Mouse (Mus musculus): ENCODE measurements around the gene Unc80. TPM values are rescaled to one million over a fixed set of nuclear protein-coding genes. Genes with fewer than 3 reads are reported as not detected.

Gene Unc80
- 0.05 and 0.18 TPM in 2 replicates for polyA plus RNA-seq (2014; fragmentation: Nextera tagmentation; extraction: Ambion mirVana)

DNA sequence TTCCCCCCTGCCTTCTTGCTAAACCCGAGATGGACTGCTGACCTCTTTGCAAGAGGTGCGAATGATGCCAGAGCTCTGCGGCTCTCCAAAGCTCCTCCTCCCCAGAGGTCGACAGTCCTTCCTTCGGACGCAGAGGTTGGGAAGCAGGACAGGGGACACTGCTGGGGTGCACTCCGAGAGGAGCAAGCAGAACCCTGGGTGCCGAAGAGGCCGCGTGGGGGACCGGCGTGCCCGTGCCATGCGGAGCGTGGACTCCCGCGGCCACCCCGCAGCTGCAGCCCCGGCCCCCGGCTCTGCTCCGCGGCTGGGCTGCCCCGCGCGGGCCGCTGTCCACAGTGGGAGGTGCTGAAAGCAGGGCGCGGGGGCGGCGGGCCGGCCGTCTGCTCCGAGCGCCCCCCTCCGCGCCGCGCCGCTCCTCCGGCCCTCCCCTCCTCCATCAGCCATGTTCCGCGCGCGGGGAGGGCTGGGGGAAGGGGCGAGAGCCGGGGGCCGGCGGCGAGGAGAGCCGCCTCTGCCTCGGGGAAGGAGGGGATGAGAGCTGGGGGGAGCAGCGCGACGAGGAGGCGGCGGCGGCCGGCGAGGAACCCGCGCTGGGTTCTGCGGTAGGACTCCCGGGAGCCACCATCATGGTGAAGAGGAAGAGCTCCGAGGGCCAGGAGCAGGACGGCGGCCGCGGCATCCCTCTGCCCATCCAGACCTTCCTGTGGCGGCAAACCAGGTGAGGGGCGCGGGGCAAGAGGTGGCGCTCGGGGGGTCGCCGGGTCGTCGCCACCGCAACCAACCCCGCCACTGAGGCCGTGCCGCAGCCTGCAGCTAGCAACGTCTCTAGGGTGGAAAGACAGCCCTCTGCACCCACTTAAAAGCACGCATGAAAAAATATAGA, at the start of gene Unc80:
TSS of gene Unc80 (plus strand) at position 547 of the 883 bp plus-strand sequence.
- H3K4me1 ChIP-seq (replicated peaks; ENCODE audit: control insufficient read depth, insufficient read depth, low read length) = no peaks in the 10 kb centered on the region
- 3% methylated on average over 66 of the region's 83 CpGs for WGBS
- no peaks in the 10 kb centered on the region for H3K9me3 ChIP-seq (ENCODE audit: control insufficient read depth, low read length)
- DNase-seq (ENCODE audit: low spot score) = peak; percentile 49
- H3K4me2 ChIP-seq = peak within 1 kb of the TSS; percentile 64
- H3K27ac ChIP-seq (ENCODE audit: low read depth, low read length) = no peak within 1 kb of the TSS
- H3K27me3 ChIP-seq (replicated peaks; ENCODE audit: control insufficient read depth, insufficient read depth, low read length) = peaks cover 16% of the 10 kb centered on the region
- peak; percentile 67 for ATAC-seq (replicated peaks; ENCODE audit: low FRiP score)
- H3K9ac ChIP-seq (ENCODE audit: low read depth, low read length) = no peak within 1 kb of the TSS
- no peaks in the 10 kb centered on the region for H3K36me3 ChIP-seq (ENCODE audit: control insufficient read depth, insufficient read depth, low read length)
- H3K4me3 ChIP-seq (ENCODE audit: low read depth, low read length) = peak within 1 kb of the TSS; percentile 54

DNA sequence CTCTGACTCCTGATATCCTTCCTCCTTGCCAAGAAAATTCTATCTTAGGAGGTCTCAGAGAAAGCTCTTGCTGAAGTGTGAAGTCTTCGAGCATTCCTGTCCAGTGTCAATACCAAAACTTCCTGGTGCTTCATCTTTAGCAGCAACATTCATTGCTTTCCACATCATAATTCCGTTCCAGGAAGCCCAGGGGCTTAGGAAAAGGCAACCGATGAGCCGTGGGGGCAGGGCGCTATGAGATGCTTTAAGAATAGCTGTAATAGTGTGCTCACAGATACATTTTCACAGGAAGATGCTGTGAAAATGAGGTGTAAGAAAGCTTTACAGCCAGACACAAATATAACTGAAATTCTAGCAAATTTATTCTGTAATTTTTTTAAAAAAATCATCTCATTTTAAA, 42.1 kb upstream of the Unc80 start:
- Histone ChIP-seq H3K9ac (ENCODE audit: low read depth, low read length) (no peak overlapping the region), H3K27me3 (replicated peaks; ENCODE audit: control insufficient read depth, insufficient read depth, low read length) (no peaks in the 10 kb centered on the region), H3K9me3 (ENCODE audit: control insufficient read depth, low read length) (no peaks in the 10 kb centered on the region), H3K36me3 (ENCODE audit: control insufficient read depth, insufficient read depth, low read length) (no peaks in the 10 kb centered on the region), H3K4me1 (replicated peaks; ENCODE audit: control insufficient read depth, insufficient read depth, low read length) (no peaks in the 10 kb centered on the region), H3K4me3 (ENCODE audit: low read depth, low read length) (no peak overlapping the region), H3K4me2 (no peak overlapping the region), H3K27ac (ENCODE audit: low read depth, low read length) (no peak overlapping the region)
- no peak for DNase-seq (ENCODE audit: low spot score)
- no peak for ATAC-seq (replicated peaks; ENCODE audit: low FRiP score)
- 88% methylated on average over 5 of the region's 5 CpGs for WGBS

GRCm38 (mm10) chr1:66430962-66431361, 37.2 kb upstream of the Unc80 start:
- Histone ChIP-seq H3K27me3 (replicated peaks; ENCODE audit: control insufficient read depth, insufficient read depth, low read length) (no peaks in the 10 kb centered on the region), H3K9ac (ENCODE audit: low read depth, low read length) (no peak overlapping the region), H3K4me3 (ENCODE audit: low read depth, low read length) (no peak overlapping the region), H3K36me3 (ENCODE audit: control insufficient read depth, insufficient read depth, low read length) (no peaks in the 10 kb centered on the region), H3K4me1 (replicated peaks; ENCODE audit: control insufficient read depth, insufficient read depth, low read length) (no peaks in the 10 kb centered on the region), H3K27ac (ENCODE audit: low read depth, low read length) (no peak overlapping the region), H3K4me2 (no peak overlapping the region), H3K9me3 (ENCODE audit: control insufficient read depth, low read length) (no peaks in the 10 kb centered on the region)
- DNase-seq (ENCODE audit: low spot score) (no peak), ATAC-seq (replicated peaks; ENCODE audit: low FRiP score) (no peak)

DNA sequence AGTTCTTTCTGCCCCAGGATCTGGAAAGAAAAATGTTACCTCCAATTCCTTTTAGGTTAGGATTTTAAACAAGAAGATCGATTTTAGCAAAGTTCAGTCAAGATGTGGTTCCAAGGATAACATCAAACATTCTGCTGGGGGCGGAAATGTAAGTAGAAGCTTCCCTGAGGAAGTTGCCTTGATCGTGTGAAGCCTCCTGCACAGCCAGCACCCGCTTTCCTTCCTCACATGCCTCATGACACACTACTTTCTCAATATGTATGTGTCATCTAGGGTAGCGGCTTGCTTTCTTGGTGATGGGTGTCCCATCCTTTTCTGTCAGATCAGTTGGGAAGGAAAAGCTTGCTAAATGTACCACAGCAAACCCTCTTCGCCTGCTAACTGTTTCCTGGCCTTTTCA, 36.7 kb upstream of the Unc80 start:
- H3K4me1 ChIP-seq (replicated peaks; ENCODE audit: control insufficient read depth, insufficient read depth, low read length) = no peaks in the 10 kb centered on the region
- 69% methylated on average over 6 of the region's 6 CpGs for WGBS
- no peak for DNase-seq (ENCODE audit: low spot score)

DNA sequence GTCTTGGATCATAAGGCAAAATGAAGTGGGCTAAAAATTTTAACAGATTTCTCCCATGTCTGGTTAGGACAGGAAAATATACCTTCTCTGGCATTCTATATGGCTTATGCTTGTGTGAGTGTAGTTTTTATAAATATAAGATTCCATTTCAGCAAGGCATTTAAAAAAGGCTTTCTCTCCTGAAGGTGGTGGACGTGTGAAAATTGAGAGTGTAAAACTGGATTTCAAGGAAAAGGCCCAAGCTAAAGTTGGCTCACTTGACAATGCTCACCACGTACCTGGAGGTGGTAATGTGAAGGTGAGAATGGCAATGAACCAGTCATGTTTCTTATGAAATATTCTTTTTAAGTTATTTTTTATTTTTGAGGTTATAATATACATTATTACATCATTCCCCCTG, 30.1 kb upstream of the Unc80 start:
- ATAC-seq (replicated peaks; ENCODE audit: low FRiP score) = no peak
- 68% methylated on average over 2 of the region's 2 CpGs for WGBS

More for the DNA sequence above, 36.7 kb upstream of the Unc80 start:
- ATAC-seq (replicated peaks; ENCODE audit: low FRiP score) = no peak
- H3K9ac ChIP-seq (ENCODE audit: low read depth, low read length) = no peak overlapping the region
- no peaks in the 10 kb centered on the region for H3K9me3 ChIP-seq (ENCODE audit: control insufficient read depth, low read length)
- H3K4me3 ChIP-seq (ENCODE audit: low read depth, low read length) = no peak overlapping the region
- H3K36me3 ChIP-seq (ENCODE audit: control insufficient read depth, insufficient read depth, low read length) = no peaks in the 10 kb centered on the region
- H3K27me3 ChIP-seq (replicated peaks; ENCODE audit: control insufficient read depth, insufficient read depth, low read length) = no peaks in the 10 kb centered on the region
- no peak overlapping the region for H3K4me2 ChIP-seq
- H3K27ac ChIP-seq (ENCODE audit: low read depth, low read length) = no peak overlapping the region

GRCm38 (mm10) chr1:66442922-66443321, 25.2 kb upstream of the Unc80 start:
- WGBS = 86% methylated on average over 2 of the region's 2 CpGs
- no peak overlapping the region for H3K4me2 ChIP-seq
- H3K27me3 ChIP-seq (replicated peaks; ENCODE audit: control insufficient read depth, insufficient read depth, low read length) = no peaks in the 10 kb centered on the region

More for the DNA sequence above, 30.1 kb upstream of the Unc80 start:
- no peak overlapping the region for H3K27ac ChIP-seq (ENCODE audit: low read depth, low read length)
- no peak for DNase-seq (ENCODE audit: low spot score)
- H3K27me3 ChIP-seq (replicated peaks; ENCODE audit: control insufficient read depth, insufficient read depth, low read length) = no peaks in the 10 kb centered on the region
- H3K9ac ChIP-seq (ENCODE audit: low read depth, low read length) = no peak overlapping the region
- H3K4me1 ChIP-seq (replicated peaks; ENCODE audit: control insufficient read depth, insufficient read depth, low read length) = no peaks in the 10 kb centered on the region
- no peak overlapping the region for H3K4me3 ChIP-seq (ENCODE audit: low read depth, low read length)
- H3K9me3 ChIP-seq (ENCODE audit: control insufficient read depth, low read length) = no peaks in the 10 kb centered on the region
- no peak overlapping the region for H3K4me2 ChIP-seq
- H3K36me3 ChIP-seq (ENCODE audit: control insufficient read depth, insufficient read depth, low read length) = no peaks in the 10 kb centered on the region

GRCm38 (mm10) chr1:66449471-66449870, 18.7 kb upstream of the Unc80 start:
- WGBS = 57% methylated on average over 2 of the region's 2 CpGs
- Histone ChIP-seq H3K9me3 (ENCODE audit: control insufficient read depth, low read length) (no peaks in the 10 kb centered on the region), H3K9ac (ENCODE audit: low read depth, low read length) (no peak overlapping the region), H3K4me3 (ENCODE audit: low read depth, low read length) (no peak overlapping the region), H3K27ac (ENCODE audit: low read depth, low read length) (no peak overlapping the region), H3K4me1 (replicated peaks; ENCODE audit: control insufficient read depth, insufficient read depth, low read length) (no peaks in the 10 kb centered on the region), H3K4me2 (no peak overlapping the region), H3K36me3 (ENCODE audit: control insufficient read depth, insufficient read depth, low read length) (no peaks in the 10 kb centered on the region), H3K27me3 (replicated peaks; ENCODE audit: control insufficient read depth, insufficient read depth, low read length) (no peaks in the 10 kb centered on the region)
- ATAC-seq (replicated peaks; ENCODE audit: low FRiP score) = no peak
- no peak for DNase-seq (ENCODE audit: low spot score)

More at GRCm38 (mm10) chr1:66442922-66443321, 25.2 kb upstream of the Unc80 start:
- ATAC-seq (replicated peaks; ENCODE audit: low FRiP score) (no peak), DNase-seq (ENCODE audit: low spot score) (no peak)
- Histone ChIP-seq H3K4me3 (ENCODE audit: low read depth, low read length) (no peak overlapping the region), H3K27ac (ENCODE audit: low read depth, low read length) (no peak overlapping the region), H3K4me1 (replicated peaks; ENCODE audit: control insufficient read depth, insufficient read depth, low read length) (no peaks in the 10 kb centered on the region), H3K9ac (ENCODE audit: low read depth, low read length) (no peak overlapping the region), H3K9me3 (ENCODE audit: control insufficient read depth, low read length) (no peaks in the 10 kb centered on the region), H3K36me3 (ENCODE audit: control insufficient read depth, insufficient read depth, low read length) (no peaks in the 10 kb centered on the region)

GRCm38 (mm10) chr1:66456580-66456979, 11.6 kb upstream of the Unc80 start:
- no peaks in the 10 kb centered on the region for H3K4me1 ChIP-seq (replicated peaks; ENCODE audit: control insufficient read depth, insufficient read depth, low read length)
- H3K27me3 ChIP-seq (replicated peaks; ENCODE audit: control insufficient read depth, insufficient read depth, low read length) = no peaks in the 10 kb centered on the region
- ATAC-seq (replicated peaks; ENCODE audit: low FRiP score) (no peak), DNase-seq (ENCODE audit: low spot score) (no peak)
- H3K9me3 ChIP-seq (ENCODE audit: control insufficient read depth, low read length) = no peaks in the 10 kb centered on the region
- H3K27ac ChIP-seq (ENCODE audit: low read depth, low read length) = no peak overlapping the region
- no peaks in the 10 kb centered on the region for H3K36me3 ChIP-seq (ENCODE audit: control insufficient read depth, insufficient read depth, low read length)
- H3K9ac ChIP-seq (ENCODE audit: low read depth, low read length) = no peak overlapping the region
- 20% methylated on average over 2 of the region's 2 CpGs for WGBS
- no peak overlapping the region for H3K4me3 ChIP-seq (ENCODE audit: low read depth, low read length)
- H3K4me2 ChIP-seq = no peak overlapping the region

- 73% methylated on average over 3 of the region's 3 CpGs for WGBS
- Histone ChIP-seq H3K4me3 (ENCODE audit: low read depth, low read length) (no peak overlapping the region), H3K27me3 (replicated peaks; ENCODE audit: control insufficient read depth, insufficient read depth, low read length) (no peaks in the 10 kb centered on the region), H3K4me1 (replicated peaks; ENCODE audit: control insufficient read depth, insufficient read depth, low read length) (no peaks in the 10 kb centered on the region), H3K27ac (ENCODE audit: low read depth, low read length) (no peak overlapping the region), H3K9ac (ENCODE audit: low read depth, low read length) (no peak overlapping the region), H3K36me3 (ENCODE audit: control insufficient read depth, insufficient read depth, low read length) (no peaks in the 10 kb centered on the region), H3K9me3 (ENCODE audit: control insufficient read depth, low read length) (no peaks in the 10 kb centered on the region), H3K4me2 (no peak overlapping the region)
- ATAC-seq (replicated peaks; ENCODE audit: low FRiP score) (no peak), DNase-seq (ENCODE audit: low spot score) (no peak)
Measured at GRCm38 (mm10) chr1:66457747-66458146, 10.4 kb upstream of the Unc80 start.

Measured in liver, embryonic 11.5 days (tissue).